Mouse (Mus musculus) embryonic facial prominence, embryonic 15.5 days (tissue): ENCODE results near the gene Fstl3. TPM values are rescaled to one million over a fixed set of nuclear protein-coding genes. Genes with fewer than 3 reads are reported as not detected.
"Not testable (repeated sequence)": the region's sequence is repeated elsewhere in the genome, so short reads cannot be mapped to it uniquely, and the experiment has no call there.

Experiments
- ATAC-seq: fragments of 200-750 bp; cut with Nextera tagmentation; 2 replicates; pipeline ENCODE4 v1.8.0; 2017; ENCODE audit warnings: low read depth, moderate TSS enrichment; ENCODE audit not compliant: insufficient number of reproducible peaks, low FRiP score, low TSS enrichment
- H3K27ac ChIP-seq: fragments of 300-500 bp; sonication (generic); replicated peaks from 2 replicates; pipeline ENCODE4 v1.5.1; 2015; ENCODE audit warnings: mild to moderate bottlenecking, inconsistent platforms
- H3K27me3 ChIP-seq: fragments of 300-500 bp; sonication (generic); 2 replicates; pipeline ENCODE4 v1.6.1; 2015; ENCODE audit warnings: inconsistent platforms
- H3K36me3 ChIP-seq: fragments of 300-500 bp; sonication (generic); 2 replicates; pipeline ENCODE4 v1.6.1; 2015; ENCODE audit warnings: mild to moderate bottlenecking, inconsistent platforms
- H3K4me1 ChIP-seq: fragments of 300-500 bp; sonication (generic); 2 replicates; pipeline ENCODE4 v1.6.1; 2015; ENCODE audit warnings: inconsistent platforms
- H3K4me2 ChIP-seq: fragments of 300-500 bp; sonication (generic); replicated peaks from 2 replicates; pipeline ENCODE4 v1.6.1; 2015; ENCODE audit warnings: mild to moderate bottlenecking, inconsistent platforms
- H3K4me3 ChIP-seq: fragments of 300-500 bp; sonication (generic); replicated peaks from 2 replicates; pipeline ENCODE4 v1.5.1; 2015; ENCODE audit warnings: mild to moderate bottlenecking, inconsistent platforms
- H3K9ac ChIP-seq: fragments of 300-500 bp; sonication (generic); 2 replicates; pipeline ENCODE4 v1.6.1; 2015; ENCODE audit warnings: inconsistent platforms
- H3K9me3 ChIP-seq: fragments of 300-500 bp; sonication (generic); replicated peaks from 2 replicates; pipeline ENCODE4 v1.6.1; 2016; ENCODE audit warnings: inconsistent platforms
- WGBS: fragments of 180-500 bp; shearing (Covaris S2); methylation state at CpG from one replicate; pipeline ENCODE4 v1.1.7; 2015; 5-methylcytosine and 5-hydroxymethylcytosine counted together
- polyA plus RNA-seq: library from polyadenylated mRNA; unstranded; fragments of >200 nt; fragmentation: Nextera tagmentation; extraction: Ambion mirVana; gene quantifications from 2 replicates; pipeline ENCODE4 v1.2.1, GENCODE M21; 2015

Gene Fstl3
- polyA plus RNA-seq, 1 experiment from 2014 or later: 20.2 TPM

DNA sequence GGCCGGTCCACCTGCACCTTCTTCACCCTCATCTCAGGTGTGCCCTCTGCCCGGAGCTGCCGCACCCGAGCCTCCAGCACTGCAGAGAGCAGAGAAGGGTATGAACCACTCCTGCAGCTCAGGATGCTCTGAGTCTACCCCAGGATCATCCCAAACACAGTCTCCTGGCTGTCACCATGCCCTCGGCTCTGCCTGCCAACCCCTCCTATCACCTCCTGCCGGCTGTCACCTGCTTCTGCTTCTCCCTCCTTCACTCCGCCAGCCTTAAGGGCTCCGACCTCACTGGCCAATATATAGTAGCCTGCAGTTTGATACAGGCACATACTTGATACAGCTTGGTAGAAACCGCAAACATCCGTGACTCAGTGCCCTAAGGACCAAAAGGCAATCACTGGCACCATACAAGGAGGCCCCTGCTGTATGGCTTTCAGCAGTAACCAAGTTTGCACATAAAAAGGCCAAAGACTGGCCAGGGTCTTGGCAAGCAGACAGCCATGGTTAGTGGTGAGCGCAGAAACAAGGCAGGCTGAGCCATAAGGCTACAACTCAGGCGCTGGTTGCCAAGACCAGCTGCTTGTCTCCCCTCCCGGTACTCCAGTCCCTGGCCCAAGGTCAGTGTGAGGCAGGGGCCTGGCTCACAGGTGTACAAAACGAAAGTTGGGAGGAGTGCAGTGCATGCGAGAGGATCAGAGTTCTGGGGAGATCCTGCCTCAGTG, 33.3 kb upstream of the Fstl3 start:
- Histone ChIP-seq H3K4me3 (no peak overlapping the region), H3K36me3 (peaks cover 56% of the 10 kb centered on the region), H3K9ac (no peak overlapping the region), H3K27me3 (no peaks in the 10 kb centered on the region), H3K27ac (no peak overlapping the region), H3K4me2 (no peak overlapping the region), H3K9me3 (peaks cover 20% of the 10 kb centered on the region), H3K4me1 (peaks cover 12% of the 10 kb centered on the region)
- no peak for ATAC-seq
- WGBS: 91% methylated on average over 15 of the region's 15 CpGs

DNA sequence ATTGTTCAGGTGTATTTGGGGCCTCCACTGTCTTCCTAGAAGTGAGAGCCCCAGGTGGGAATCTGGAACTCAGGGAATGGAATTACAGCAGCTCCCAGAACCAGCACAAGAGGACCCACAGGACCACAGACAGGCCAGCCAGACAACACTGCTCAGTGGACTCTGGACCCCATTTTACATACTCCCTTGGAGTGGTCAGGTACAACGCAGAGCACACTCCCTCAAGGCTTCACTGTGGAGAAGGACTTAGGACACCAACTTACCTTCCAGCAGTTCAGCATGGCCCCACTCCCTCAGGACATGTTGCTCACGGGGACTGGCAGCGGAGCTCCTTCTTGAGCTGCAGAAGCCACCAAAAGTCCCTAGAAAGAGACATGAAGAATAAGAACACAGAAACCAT, 31.7 kb upstream of the Fstl3 start:
- Histone ChIP-seq H3K9ac (no peak overlapping the region), H3K4me3 (peak overlapping the region; percentile 76), H3K9me3 (peaks cover 4% of the 10 kb centered on the region; the same call in 1 of the 2 replicates), H3K4me1 (peaks cover 12% of the 10 kb centered on the region), H3K36me3 (peaks cover 40% of the 10 kb centered on the region), H3K27me3 (no peaks in the 10 kb centered on the region), H3K27ac (no peak overlapping the region), H3K4me2 (peak overlapping the region; percentile 62)
- ATAC-seq: no peak
- 85% methylated on average over 3 of the region's 3 CpGs for WGBS

DNA sequence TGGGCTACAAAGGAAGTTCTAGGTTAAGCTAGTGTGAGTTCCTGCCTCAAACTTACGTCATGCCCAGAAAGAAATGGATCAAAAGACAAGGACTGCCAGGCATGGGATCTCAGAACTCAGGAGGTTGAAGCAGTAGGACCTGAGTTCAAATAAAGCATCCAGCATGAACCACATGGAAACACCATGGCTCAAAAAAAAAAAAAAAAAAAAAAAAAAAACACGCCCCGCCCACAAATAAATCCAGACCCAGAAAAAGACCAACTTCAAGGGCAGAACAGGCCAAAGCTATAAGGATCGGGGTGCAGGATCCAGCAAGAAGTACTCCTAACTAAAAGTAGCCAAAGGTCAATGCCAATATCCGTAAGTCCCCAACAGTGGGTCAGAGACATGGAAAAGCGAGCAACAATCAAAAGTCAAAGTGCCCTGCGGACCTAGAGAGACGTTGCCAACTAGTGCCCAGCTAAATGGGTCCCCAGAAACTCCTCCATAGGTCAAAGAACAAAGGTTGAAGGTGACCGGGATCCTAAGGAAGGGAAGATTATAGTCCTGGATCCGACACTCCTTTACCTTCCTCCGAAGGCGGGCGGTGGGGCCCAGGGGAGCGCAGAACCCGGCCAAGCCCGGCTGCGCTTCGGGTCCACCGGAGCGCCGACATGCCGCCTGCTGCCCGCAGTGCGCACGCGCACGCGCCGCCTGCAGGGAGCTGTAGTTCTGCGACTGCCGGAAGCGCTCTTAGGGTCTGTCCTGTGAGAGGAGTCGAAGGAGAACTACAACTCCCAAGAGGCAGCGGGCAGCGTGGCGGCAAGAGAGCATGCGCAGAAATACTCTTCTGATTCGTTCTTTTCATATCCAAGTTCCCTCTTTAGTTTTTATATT, 30.9 kb upstream of the Fstl3 start, which contains the start of gene Polrmt:
Gene Polrmt (minus strand): TSS at position 684 of the 876 bp plus-strand sequence.
- peaks cover 12% of the 10 kb centered on the region for H3K4me1 ChIP-seq
- H3K27me3 ChIP-seq: no peaks in the 10 kb centered on the region
- H3K27ac ChIP-seq: peak within 1 kb of the TSS; percentile 51; the same call in 1 of the 2 replicates
- WGBS: 2% methylated on average over 38 of the region's 38 CpGs
- peak within 1 kb of the TSS; percentile 76 for H3K4me3 ChIP-seq
- peak within 1 kb of the TSS; percentile 62 for H3K4me2 ChIP-seq
- peak; percentile 95 for ATAC-seq
- H3K9ac ChIP-seq: peak within 1 kb of the TSS; percentile 51; the same call in 1 of the 2 replicates
- no peaks in the 10 kb centered on the region for H3K9me3 ChIP-seq
- H3K36me3 ChIP-seq: peaks cover 33% of the 10 kb centered on the region

DNA sequence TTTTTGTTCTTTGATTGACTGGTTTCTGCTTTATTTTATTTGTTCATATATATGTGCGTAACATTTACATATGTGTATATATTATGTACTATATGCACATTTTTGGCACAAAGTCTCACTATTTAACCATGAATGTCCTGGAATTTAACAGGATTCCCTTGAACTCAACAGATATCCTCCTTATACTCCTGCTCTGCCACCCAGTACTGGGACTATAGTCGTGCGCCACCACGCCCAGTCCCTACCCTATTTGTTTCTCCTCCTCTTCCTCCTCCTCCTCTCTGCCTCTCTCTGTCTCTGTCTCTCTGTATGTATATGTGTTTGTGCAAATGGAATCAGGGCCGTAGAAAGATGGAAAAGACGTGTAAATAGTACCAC, 30.3 kb upstream of the Fstl3 start:
- peaks cover 12% of the 10 kb centered on the region for H3K4me1 ChIP-seq
- H3K27me3 ChIP-seq: no peaks in the 10 kb centered on the region
- H3K27ac ChIP-seq: 0 out of 2 replicates have a peak overlapping the region, but pooled peaks have one; percentile 34
- WGBS: 24% methylated on average over 6 of the region's 6 CpGs
- peak overlapping the region; percentile 62 for H3K4me2 ChIP-seq
- no peak overlapping the region for H3K9ac ChIP-seq
- H3K36me3 ChIP-seq: peaks cover 26% of the 10 kb centered on the region
- no peak for ATAC-seq
- H3K9me3 ChIP-seq: no peaks in the 10 kb centered on the region
- peak overlapping the region; percentile 76 for H3K4me3 ChIP-seq

- H3K4me3 ChIP-seq: no peak overlapping the region
- no peak overlapping the region for H3K4me2 ChIP-seq
- H3K9ac ChIP-seq: no peak overlapping the region
- H3K27ac ChIP-seq: no peak overlapping the region
- H3K4me1 ChIP-seq: peaks cover 12% of the 10 kb centered on the region
- no peaks in the 10 kb centered on the region for H3K27me3 ChIP-seq
- no peak for ATAC-seq
- 71% methylated on average over 6 of the region's 6 CpGs for WGBS
- H3K36me3 ChIP-seq: peaks cover 12% of the 10 kb centered on the region
- H3K9me3 ChIP-seq: no peaks in the 10 kb centered on the region
These were observed 28.6 kb upstream of the Fstl3 start for GRCm38 (mm10) chr10:79748496-79748895.

DNA sequence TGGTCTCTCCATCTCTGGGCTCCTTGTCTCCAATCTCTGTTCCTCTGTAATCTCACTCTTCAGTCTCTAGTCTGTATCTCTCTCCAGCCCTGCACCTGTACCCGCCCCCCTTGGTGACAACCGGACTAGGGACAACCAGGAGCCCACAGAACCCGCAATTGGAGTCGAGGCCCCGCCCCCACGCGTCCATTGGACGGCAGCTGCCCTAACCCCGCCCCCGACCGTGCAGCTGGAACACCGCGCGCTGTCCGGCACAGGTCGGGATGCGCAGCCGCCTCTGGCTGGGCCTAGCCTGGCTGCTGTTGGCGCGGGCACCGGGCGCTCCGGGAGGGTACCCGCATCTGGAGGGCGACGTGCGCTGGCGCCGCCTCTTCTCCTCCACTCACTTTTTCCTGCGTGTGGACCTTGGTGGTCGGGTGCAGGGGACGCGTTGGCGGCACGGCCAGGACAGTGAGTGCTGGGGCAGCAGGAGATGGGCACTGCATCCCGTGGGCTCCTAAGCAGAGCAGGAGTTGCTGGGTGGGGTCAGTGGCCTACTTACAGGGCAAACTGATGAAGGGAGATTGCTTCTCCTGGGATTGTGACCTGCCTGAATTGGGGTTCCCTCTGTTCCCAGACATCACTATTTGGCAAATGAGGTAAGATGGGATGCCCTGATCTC, 22.1 kb upstream of the Fstl3 start, which contains the start of gene Fgf22:
Gene Fgf22 (plus strand): TSS at position 221 of the 661 bp plus-strand sequence.
- H3K4me1 ChIP-seq: peaks cover 10% of the 10 kb centered on the region
- peak within 1 kb of the TSS; percentile 18; the same call in 1 of the 2 replicates for H3K9ac ChIP-seq
- H3K36me3 ChIP-seq: peaks cover 38% of the 10 kb centered on the region
- H3K27ac ChIP-seq: no peak within 1 kb of the TSS
- H3K4me2 ChIP-seq: peak within 1 kb of the TSS; percentile 63
- peak; percentile 79 for ATAC-seq
- under 1% methylated on average over 36 of the region's 36 CpGs for WGBS
- no peaks in the 10 kb centered on the region for H3K27me3 ChIP-seq
- H3K4me3 ChIP-seq: peak within 1 kb of the TSS; percentile 31
- H3K9me3 ChIP-seq: no peaks in the 10 kb centered on the region

GRCm38 (mm10) chr10:79755854-79756253, 21.2 kb upstream of the Fstl3 start:
- H3K9me3 ChIP-seq: no peaks in the 10 kb centered on the region
- peaks cover 47% of the 10 kb centered on the region for H3K36me3 ChIP-seq
- WGBS: 79% methylated on average over 3 of the region's 3 CpGs
- H3K27ac ChIP-seq: no peak overlapping the region
- H3K4me3 ChIP-seq: no peak overlapping the region
- H3K4me1 ChIP-seq: peaks cover 10% of the 10 kb centered on the region
- no peak overlapping the region for H3K9ac ChIP-seq
- H3K4me2 ChIP-seq: no peak overlapping the region
- no peak for ATAC-seq
- no peaks in the 10 kb centered on the region for H3K27me3 ChIP-seq

- WGBS: 91% methylated on average over 24 of the region's 24 CpGs
- ATAC-seq: no peak
These were observed 20.4 kb upstream of the Fstl3 start for GRCm38 (mm10) chr10:79756660-79757059.

GRCm38 (mm10) chr10:79759675-79760074, 17.4 kb upstream of the Fstl3 start:
- 86% methylated on average over 1 of the region's 1 CpGs for WGBS
- not testable (repeated sequence) for H3K4me3 ChIP-seq

More at GRCm38 (mm10) chr10:79756660-79757059, 20.4 kb upstream of the Fstl3 start:
- H3K4me2 ChIP-seq: no peak overlapping the region
- H3K9me3 ChIP-seq: no peaks in the 10 kb centered on the region
- peaks cover 10% of the 10 kb centered on the region for H3K4me1 ChIP-seq
- no peak overlapping the region for H3K4me3 ChIP-seq
- no peak overlapping the region for H3K9ac ChIP-seq
- no peak overlapping the region for H3K27ac ChIP-seq
- H3K36me3 ChIP-seq: peaks cover 55% of the 10 kb centered on the region
- no peaks in the 10 kb centered on the region for H3K27me3 ChIP-seq

DNA sequence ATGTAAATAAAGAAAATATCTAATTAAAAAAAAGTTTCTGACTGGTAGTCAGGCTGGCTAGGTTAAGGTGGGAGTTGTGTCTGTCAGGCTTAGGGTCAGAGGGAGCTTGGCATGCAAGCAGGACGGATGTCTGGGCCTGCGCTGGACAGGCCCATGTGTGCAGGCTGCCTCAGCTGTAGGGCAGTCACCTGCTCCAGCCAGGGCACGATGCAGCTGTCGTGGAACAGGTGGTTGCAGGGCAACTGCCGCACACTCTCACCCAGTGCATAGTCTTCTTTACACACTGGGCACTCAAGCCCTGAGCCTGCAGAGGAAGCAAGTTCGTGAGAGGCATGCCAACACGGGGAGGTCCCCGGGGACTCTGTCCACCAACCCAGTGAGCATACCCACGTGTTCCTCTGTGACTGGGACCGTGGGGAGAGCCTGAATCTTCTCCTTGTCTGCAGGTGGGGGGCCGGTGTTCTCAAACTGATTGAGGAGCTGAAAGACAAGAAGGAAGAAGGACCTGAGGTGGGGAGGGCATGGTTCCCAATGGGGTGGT, 16.4 kb upstream of the Fstl3 start:
- no peak overlapping the region for H3K4me3 ChIP-seq
- no peaks in the 10 kb centered on the region for H3K9me3 ChIP-seq
- H3K36me3 ChIP-seq: peaks cover 68% of the 10 kb centered on the region
- H3K4me2 ChIP-seq: no peak overlapping the region
- no peak overlapping the region for H3K27ac ChIP-seq
- H3K9ac ChIP-seq: no peak overlapping the region
- 89% methylated on average over 11 of the region's 11 CpGs for WGBS
- 0 out of 2 replicates have a peak, but pooled peaks have one; percentile 39 for ATAC-seq
- no peaks in the 10 kb centered on the region for H3K27me3 ChIP-seq
- H3K4me1 ChIP-seq: peaks cover 22% of the 10 kb centered on the region

More at GRCm38 (mm10) chr10:79759675-79760074, 17.4 kb upstream of the Fstl3 start:
- Histone ChIP-seq H3K36me3 (peaks cover 68% of the 10 kb centered on the region), H3K4me1 (peaks cover 22% of the 10 kb centered on the region)
- H3K9ac ChIP-seq, H3K9me3 ChIP-seq, H3K27me3 ChIP-seq, H3K27ac ChIP-seq, ATAC-seq, H3K4me2 ChIP-seq: not testable (repeated sequence)
